Mouse (Mus musculus): ENCODE measurements around the gene Ctsw.

GRCm38 (mm10) chr19:5456922-5457745, 11.2 kb downstream of the Ctsw start:
- TF ChIP-seq CTCF (IDR thresholded peaks at IDR 0.05; ENCODE audit: low read depth, low read length): no peak
- peak; percentile 90 for TF ChIP-seq POLR2A (IDR thresholded peaks at IDR 0.05; ENCODE audit: extremely low read depth, insufficient read depth, low read length)
